Mouse (Mus musculus): ENCODE measurements at regions not wholly inside any gene's neighbourhood (a gene's known extent, or its start where the extent isn't known, plus 50 kb on each side); places are given as distances from the start of the nearest gene placed in this dataset.

GRCm38 (mm10) chr7:61615156-61615555, 731.2 kb upstream of the Ndn start:
- DNase-seq (ENCODE audit: low spot score in 2 of 2), result peak in 1 of 2 experiments; percentile 52
- intact Hi-C loops (cut with DNase I), result loop anchor here (5.0 kb wide), 1 partner anchor 67 kb away; no protein-coding TSS in a partner anchor

GRCm38 (mm10) chr7:61644893-61645545, 701.4 kb upstream of the Ndn start:
- intact Hi-C loops (cut with DNase I), result no loop called here
- peak; percentile 1 to 8 for DNase-seq (ENCODE audit: low spot score in 2 of 2)

- no peak for DNase-seq (ENCODE audit: low spot score in 2 of 2)
- intact Hi-C loops (cut with DNase I), result no loop called here
Measured at GRCm38 (mm10) chr7:61658086-61658485, 688.3 kb upstream of the Ndn start.

GRCm38 (mm10) chr7:61683080-61683479, 663.3 kb upstream of the Ndn start:
- peak; percentile 12 to 48 for DNase-seq (ENCODE audit: low spot score in 2 of 2)
- intact Hi-C loops (cut with DNase I), result loop anchor here (5.0 kb wide), 1 partner anchor 66 kb away; no protein-coding TSS in a partner anchor

- intact Hi-C loops (cut with DNase I), result loop anchor here (5.0 kb wide), 1 partner anchor 52 kb away; no protein-coding TSS in a partner anchor
- DNase-seq (ENCODE audit: low spot score in 2 of 2), result peak; percentile 7 to 54
Measured at GRCm38 (mm10) chr7:61685052-61685655, 661.2 kb upstream of the Ndn start.

GRCm38 (mm10) chr7:61726149-61726548, 620.2 kb upstream of the Ndn start:
- intact Hi-C loops (cut with DNase I), result no loop called here
- peak; percentile 15 to 69 for DNase-seq (ENCODE audit: low spot score in 2 of 2)

- no peak for DNase-seq (ENCODE audit: low spot score in 2 of 2)
- intact Hi-C loops (cut with DNase I), result loop anchor here (5.0 kb wide), 1 partner anchor 50 kb away; no protein-coding TSS in a partner anchor
Measured at GRCm38 (mm10) chr7:61737511-61737910, 608.9 kb upstream of the Ndn start.

- peak in 1 of 2 experiments; percentile 83 for DNase-seq (ENCODE audit: low spot score in 2 of 2)
Measured at GRCm38 (mm10) chr7:61739336-61739735, 607.0 kb upstream of the Ndn start.

GRCm38 (mm10) chr7:61769826-61770225, 576.5 kb upstream of the Ndn start:
- no peak for DNase-seq (ENCODE audit: low spot score in 2 of 2)
- intact Hi-C loops (cut with DNase I), result no loop called here

More at GRCm38 (mm10) chr7:61739336-61739735, 607.0 kb upstream of the Ndn start:
- intact Hi-C loops (cut with DNase I), result loop anchor here (5.0 kb wide), 1 partner anchor 52 kb away; no protein-coding TSS in a partner anchor

- peak; percentile 24 to 67 for DNase-seq (ENCODE audit: low spot score in 2 of 2)
- intact Hi-C loops (cut with DNase I), result no loop called here
Measured at GRCm38 (mm10) chr7:61790113-61790796, 556.1 kb upstream of the Ndn start.

- intact Hi-C loops (cut with DNase I), result no loop called here
- no peak for DNase-seq (ENCODE audit: low spot score in 2 of 2)
Measured at GRCm38 (mm10) chr7:61836827-61837226, 509.5 kb upstream of the Ndn start.

- intact Hi-C loops (cut with DNase I), result no loop called here
- peak; percentile 49 to 82 for DNase-seq (ENCODE audit: low spot score in 2 of 2)
Measured at GRCm38 (mm10) chr7:61837240-61837639, 509.1 kb upstream of the Ndn start.

- intact Hi-C loops (cut with DNase I), result no loop called here
Measured at GRCm38 (mm10) chr7:61851949-61852348, 494.4 kb upstream of the Ndn start.

GRCm38 (mm10) chr7:61864517-61864916, 481.9 kb upstream of the Ndn start:
- DNase-seq (ENCODE audit: low spot score in 2 of 2), result no peak
- intact Hi-C loops (cut with DNase I), result no loop called here

More at GRCm38 (mm10) chr7:61851949-61852348, 494.4 kb upstream of the Ndn start:
- DNase-seq (ENCODE audit: low spot score in 2 of 2), result no peak

GRCm38 (mm10) chr7:61866376-61866775, 480.0 kb upstream of the Ndn start:
- no peak for DNase-seq (ENCODE audit: low spot score in 2 of 2)
- intact Hi-C loops (cut with DNase I), result no loop called here

GRCm38 (mm10) chr7:61876220-61876619, 470.1 kb upstream of the Ndn start:
- intact Hi-C loops (cut with DNase I), result no loop called here
- no peak for DNase-seq (ENCODE audit: low spot score in 2 of 2)

GRCm38 (mm10) chr7:61877311-61878065, 468.9 kb upstream of the Ndn start:
- DNase-seq (ENCODE audit: low spot score in 2 of 2), result peak; percentile 51 to 90
- intact Hi-C loops (cut with DNase I), result no loop called here

GRCm38 (mm10) chr7:61878095-61878494, 468.3 kb upstream of the Ndn start:
- intact Hi-C loops (cut with DNase I), result no loop called here
- DNase-seq (ENCODE audit: low spot score in 2 of 2), result no peak

- peak in 1 of 2 experiments; percentile 4 for DNase-seq (ENCODE audit: low spot score in 2 of 2)
- intact Hi-C loops (cut with DNase I), result no loop called here
Measured at GRCm38 (mm10) chr7:61878585-61878984, 467.8 kb upstream of the Ndn start.
